Mouse (Mus musculus): ENCODE data around the gene Sumo3. TPM values are rescaled to one million over a fixed set of nuclear protein-coding genes. Genes with fewer than 3 reads are reported as not detected.
A peak's percentile ranks its signal among the peaks of the same experiment; 100 is the strongest.

Sumo3 gene
- polyA plus RNA-seq, 1 experiment from 2014 or later: 420 TPM

DNA sequence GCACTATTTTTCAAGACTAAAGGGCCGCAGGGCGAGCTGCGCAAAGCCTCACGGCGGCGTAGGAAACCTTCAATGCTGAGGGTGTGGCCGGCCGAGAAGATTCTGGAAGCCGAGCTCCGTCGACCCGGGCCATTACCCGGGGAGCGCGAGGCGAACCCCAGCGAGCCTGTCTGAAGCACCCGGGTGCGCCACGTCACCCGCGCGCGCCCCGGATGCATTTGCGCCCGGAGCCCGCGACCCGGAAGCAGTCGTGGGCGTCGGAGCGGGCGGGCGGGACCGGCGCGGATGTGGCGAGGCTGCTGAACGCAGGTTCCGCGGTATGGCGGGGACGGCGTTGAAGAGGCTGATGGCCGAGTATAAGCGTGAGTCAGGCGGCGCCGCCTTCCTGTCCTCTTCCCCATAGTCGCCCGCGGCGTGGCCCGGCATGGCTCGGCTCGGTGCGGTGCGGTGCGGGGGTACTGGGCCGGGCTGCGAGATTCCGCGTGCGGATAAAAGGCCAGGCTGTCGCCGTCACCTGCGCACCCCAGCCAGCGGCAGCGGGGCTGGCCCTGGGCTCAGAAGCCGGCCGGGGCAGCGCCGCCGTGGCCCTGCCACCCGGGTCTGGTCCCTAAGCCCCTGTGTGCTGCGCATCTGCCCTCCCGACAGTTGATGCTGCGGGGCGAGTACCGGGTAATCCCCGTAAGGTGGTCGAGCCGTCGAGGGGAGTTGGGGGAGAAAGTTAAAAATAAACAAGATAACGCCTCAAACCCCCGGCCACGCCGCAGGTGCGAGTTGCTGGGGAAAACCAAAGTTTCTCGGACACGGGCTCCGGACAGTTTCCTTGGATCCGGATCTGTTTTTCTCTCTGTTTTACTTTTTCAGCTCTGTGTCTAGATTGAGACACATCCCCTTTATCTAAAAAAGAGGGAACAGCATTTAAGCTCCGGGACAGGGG is 16.4 kb downstream of the Sumo3 start, which contains the start of gene Ube2g2:
TSS of gene Ube2g2 (plus strand) at position 221 of the 934 bp plus-strand sequence.
- DNase-seq (ENCODE audit: low spot score): peak; percentile 93
- Histone ChIP-seq H3K27ac (peak within 1 kb of the TSS; percentile 93), H3K36me3 (peaks cover 39% of the 10 kb centered on the region), H3K4me1 (peaks cover 23% of the 10 kb centered on the region), H3K9me3 (replicated peaks) (no peaks in the 10 kb centered on the region), H3K27me3 (ENCODE audit: low read depth, poor library complexity, severe bottlenecking) (no peaks in the 10 kb centered on the region), H3K4me3 (peak within 1 kb of the TSS; percentile 93)
- WGBS: under 1% methylated on average over 96 of the region's 96 CpGs

DNA sequence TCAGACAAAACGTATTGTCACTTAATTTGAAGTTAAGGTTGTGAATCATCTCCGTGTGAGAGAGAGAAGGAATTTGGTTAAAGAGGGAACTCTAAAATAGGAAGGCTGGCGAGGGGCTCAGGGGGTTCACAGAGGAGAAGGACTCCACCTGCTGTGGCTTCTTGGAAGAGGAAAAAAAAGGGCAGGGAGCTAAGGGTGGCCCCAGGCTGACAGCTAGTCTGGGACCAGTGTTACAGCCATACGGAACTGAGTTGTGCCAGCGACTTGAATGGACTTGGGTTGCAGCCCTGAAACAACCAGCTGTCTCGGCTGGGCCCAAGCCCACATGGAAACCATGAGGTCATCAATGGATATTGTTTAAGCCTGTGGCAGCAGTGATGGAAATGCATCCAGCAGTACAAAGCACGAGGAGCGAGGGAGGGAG is 17.2 kb downstream of the Sumo3 start:
- Histone ChIP-seq H3K9me3 (replicated peaks) (no peaks in the 10 kb centered on the region), H3K36me3 (peaks cover 31% of the 10 kb centered on the region), H3K4me3 (peak overlapping the region; percentile 93), H3K27ac (peak overlapping the region; percentile 93; the same call in 1 of the 2 replicates), H3K4me1 (peaks cover 23% of the 10 kb centered on the region), H3K27me3 (ENCODE audit: low read depth, poor library complexity, severe bottlenecking) (no peaks in the 10 kb centered on the region)
- DNase-seq (ENCODE audit: low spot score): peak; percentile 40
- WGBS: 19% methylated on average over 8 of the region's 8 CpGs

DNA sequence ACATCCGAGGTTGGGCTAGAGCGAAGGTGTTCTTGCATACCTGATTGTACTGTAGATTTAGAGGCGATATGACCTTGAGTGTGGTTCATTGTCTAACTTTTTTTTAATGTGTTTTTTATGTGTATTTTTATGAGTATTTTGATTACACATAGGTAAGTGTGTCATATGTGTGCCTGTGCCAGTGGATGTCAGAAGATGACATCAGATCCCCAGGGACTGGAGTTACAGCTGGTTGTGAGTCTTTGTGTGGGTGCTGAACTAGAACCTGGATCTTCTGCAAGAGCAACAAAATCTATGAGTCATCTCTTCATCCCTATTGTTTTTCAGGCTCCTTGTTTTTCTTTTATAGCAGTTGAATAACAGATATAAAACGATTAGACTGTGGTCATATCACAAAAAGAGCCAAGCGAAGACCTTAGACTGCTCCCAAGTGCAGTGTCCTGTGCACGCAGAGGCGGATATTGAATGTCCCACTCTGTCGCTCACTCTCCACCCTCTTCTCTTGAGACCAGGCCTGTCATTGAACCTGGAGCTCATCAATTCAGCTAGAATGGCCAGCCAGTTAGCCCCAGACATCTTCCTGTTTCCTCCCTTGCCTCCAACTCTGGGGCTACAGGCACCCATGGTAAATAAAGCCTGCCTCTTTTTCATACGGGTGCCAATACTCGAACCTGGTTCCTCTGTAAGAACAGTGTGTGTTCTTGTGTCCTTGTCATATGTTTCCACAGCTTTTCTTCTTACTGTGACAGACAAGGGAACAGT is 17.9 kb downstream of the Sumo3 start:
- WGBS: 92% methylated on average over 10 of the region's 10 CpGs
- no peak for DNase-seq (ENCODE audit: low spot score)
- H3K27ac ChIP-seq: no peak overlapping the region
- peak overlapping the region; percentile 93 for H3K4me3 ChIP-seq
- no peaks in the 10 kb centered on the region for H3K27me3 ChIP-seq (ENCODE audit: low read depth, poor library complexity, severe bottlenecking)
- peaks cover 23% of the 10 kb centered on the region for H3K4me1 ChIP-seq
- H3K36me3 ChIP-seq: peaks cover 27% of the 10 kb centered on the region
- no peaks in the 10 kb centered on the region for H3K9me3 ChIP-seq (replicated peaks)

DNA sequence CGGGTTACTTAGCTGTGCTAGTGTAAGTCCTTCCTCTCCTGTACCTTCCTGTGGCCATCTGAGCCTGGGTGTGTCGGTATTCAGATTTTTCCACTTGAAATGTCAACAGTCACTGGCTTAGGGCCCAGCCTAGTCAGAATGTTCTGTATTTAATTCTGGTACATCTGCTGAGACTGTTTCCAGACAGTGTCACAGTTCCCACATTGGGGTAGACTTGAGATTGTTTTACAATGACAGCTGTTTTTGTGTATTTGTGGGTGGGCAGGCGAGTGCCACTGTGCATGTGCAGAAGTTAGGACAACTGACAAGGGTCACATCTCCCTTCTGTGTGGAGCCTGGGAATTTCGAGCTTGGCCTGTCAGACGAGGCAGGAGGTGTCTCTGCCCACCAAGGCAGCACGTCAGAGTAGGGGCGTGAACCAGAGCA is 18.7 kb downstream of the Sumo3 start:
- WGBS: 84% methylated on average over 7 of the region's 7 CpGs
- peaks cover 25% of the 10 kb centered on the region for H3K36me3 ChIP-seq
- H3K27ac ChIP-seq: no peak overlapping the region
- H3K4me1 ChIP-seq: peaks cover 23% of the 10 kb centered on the region
- DNase-seq (ENCODE audit: low spot score): no peak
- no peaks in the 10 kb centered on the region for H3K9me3 ChIP-seq (replicated peaks)
- H3K4me3 ChIP-seq: no peak overlapping the region
- H3K27me3 ChIP-seq (ENCODE audit: low read depth, poor library complexity, severe bottlenecking): no peaks in the 10 kb centered on the region

DNA sequence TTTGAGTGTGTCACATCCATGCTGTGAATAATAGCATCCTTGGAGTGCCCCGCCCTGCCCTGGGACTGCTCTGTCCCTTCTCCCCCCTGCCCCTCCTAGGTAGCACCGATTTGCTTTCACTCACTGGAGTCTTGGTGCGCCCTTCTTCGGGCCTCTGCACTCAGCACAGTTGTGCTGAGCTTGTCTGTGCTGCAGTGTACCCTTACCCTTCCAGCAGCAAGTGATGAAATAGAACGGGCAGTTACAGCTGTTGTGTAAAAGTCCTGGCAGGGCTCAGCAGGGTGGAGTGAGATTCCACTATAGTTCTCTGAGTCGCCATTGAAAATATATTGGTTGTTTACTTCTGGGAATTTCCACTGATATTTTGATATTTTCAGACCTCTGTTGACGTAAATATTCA is 20.1 kb downstream of the Sumo3 start:
- peaks cover 29% of the 10 kb centered on the region for H3K36me3 ChIP-seq
- H3K9me3 ChIP-seq (replicated peaks): no peaks in the 10 kb centered on the region
- H3K4me1 ChIP-seq: peaks cover 23% of the 10 kb centered on the region
- H3K4me3 ChIP-seq: no peak overlapping the region
- H3K27me3 ChIP-seq (ENCODE audit: low read depth, poor library complexity, severe bottlenecking): no peaks in the 10 kb centered on the region
- no peak for DNase-seq (ENCODE audit: low spot score)
- 94% methylated on average over 7 of the region's 7 CpGs for WGBS
- H3K27ac ChIP-seq: no peak overlapping the region

DNA sequence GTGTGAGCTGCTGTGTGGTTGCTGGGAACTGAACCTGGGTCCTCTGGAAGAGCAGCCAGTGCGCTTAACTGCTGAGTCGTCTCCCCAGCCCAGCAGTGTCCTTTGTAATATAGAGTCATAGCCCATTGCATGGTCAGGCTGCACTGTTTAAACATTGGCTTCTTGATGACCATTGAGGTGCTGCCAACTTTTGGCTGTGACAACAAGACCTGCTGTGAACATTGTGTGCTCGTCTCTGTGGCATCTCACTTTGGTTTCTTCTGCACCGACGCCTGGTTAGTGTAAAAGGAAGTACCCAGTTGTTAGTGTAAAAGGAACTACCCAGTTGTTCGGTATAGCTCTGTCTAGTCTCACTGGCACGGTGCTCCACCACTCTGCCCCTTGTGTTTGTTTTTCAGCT is 20.7 kb downstream of the Sumo3 start:
- H3K27me3 ChIP-seq (ENCODE audit: low read depth, poor library complexity, severe bottlenecking): no peaks in the 10 kb centered on the region
- no peak overlapping the region for H3K27ac ChIP-seq
- H3K9me3 ChIP-seq (replicated peaks): no peaks in the 10 kb centered on the region
- WGBS: 86% methylated on average over 7 of the region's 7 CpGs
- no peak overlapping the region for H3K4me3 ChIP-seq
- peaks cover 23% of the 10 kb centered on the region for H3K4me1 ChIP-seq
- peaks cover 34% of the 10 kb centered on the region for H3K36me3 ChIP-seq
- no peak for DNase-seq (ENCODE audit: low spot score)

DNA sequence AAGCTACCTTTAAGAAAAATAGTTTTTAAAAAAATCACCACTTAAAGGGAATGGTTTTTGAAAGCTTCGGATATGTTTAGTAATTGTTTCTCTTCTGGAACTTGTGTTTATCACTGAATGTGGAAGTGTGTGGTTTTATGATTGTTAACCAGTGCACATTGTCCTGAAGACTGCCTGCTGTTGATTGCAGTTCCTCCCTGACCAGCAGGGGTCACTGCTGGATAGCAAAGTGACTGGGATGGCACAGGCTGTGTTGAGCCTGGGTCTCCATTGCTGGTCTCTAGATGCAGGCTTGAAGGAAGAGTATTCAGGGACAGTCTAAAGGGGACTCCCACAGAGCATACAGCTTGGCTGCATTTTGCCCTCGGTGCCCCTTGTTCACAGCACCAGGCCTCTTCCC is 21.6 kb downstream of the Sumo3 start:
- Histone ChIP-seq H3K27me3 (ENCODE audit: low read depth, poor library complexity, severe bottlenecking) (no peaks in the 10 kb centered on the region), H3K4me1 (peaks cover 20% of the 10 kb centered on the region), H3K27ac (no peak overlapping the region), H3K4me3 (no peak overlapping the region), H3K9me3 (replicated peaks) (no peaks in the 10 kb centered on the region), H3K36me3 (peaks cover 41% of the 10 kb centered on the region)
- whole genome bisulfite sequencing: 56% methylated on average over 2 of the region's 2 CpGs
- peak; percentile 86 for DNase-seq (ENCODE audit: low spot score)

DNA sequence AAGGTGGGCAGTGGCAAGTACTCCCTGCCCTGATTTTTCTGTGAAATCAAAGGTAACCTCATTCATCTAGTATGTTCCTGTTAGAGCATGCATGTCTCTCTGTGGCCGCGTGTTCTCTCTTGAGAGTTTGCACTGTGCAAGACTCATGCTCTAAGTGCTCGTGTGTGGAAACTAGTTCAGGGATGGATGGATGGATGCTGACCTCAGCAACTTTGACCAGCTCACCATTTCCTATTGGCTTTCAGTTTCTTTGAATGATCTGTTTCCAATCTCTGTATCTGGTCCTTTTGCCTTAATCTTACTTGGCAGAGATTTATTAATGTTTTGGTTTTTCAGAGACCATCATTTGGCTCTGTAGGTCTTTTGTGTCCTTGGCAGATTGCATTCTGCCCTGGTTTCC is 23.3 kb downstream of the Sumo3 start:
- 88% methylated on average over 3 of the region's 3 CpGs for WGBS
- peaks cover 55% of the 10 kb centered on the region for H3K36me3 ChIP-seq

DNA sequence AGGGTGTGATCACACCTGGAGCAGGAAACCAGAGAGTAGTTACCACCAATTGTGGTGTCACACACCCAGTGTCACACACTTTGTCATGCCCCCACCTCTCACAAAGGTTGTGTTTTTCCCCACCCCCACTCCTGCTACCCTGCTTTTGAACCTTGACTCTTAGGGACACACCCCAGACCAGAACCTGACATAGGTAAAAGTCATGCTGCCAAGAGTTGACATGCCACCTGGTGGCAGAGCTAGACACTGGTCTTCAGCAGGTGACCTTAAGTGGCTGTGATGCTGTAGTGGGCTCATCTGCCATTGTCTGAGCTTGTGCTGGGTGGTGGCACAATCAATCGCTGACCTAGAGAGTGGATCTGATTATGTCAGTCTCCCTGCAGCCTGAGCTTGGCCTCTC is 24.1 kb downstream of the Sumo3 start:
- Histone ChIP-seq H3K36me3 (peaks cover 56% of the 10 kb centered on the region), H3K27ac (no peak overlapping the region), H3K4me3 (no peak overlapping the region), H3K9me3 (replicated peaks) (no peaks in the 10 kb centered on the region), H3K4me1 (no peaks in the 10 kb centered on the region), H3K27me3 (ENCODE audit: low read depth, poor library complexity, severe bottlenecking) (no peaks in the 10 kb centered on the region)
- WGBS: 93% methylated on average over 1 of the region's 1 CpGs
- no peak for DNase-seq (ENCODE audit: low spot score)

More for the DNA sequence above, 23.3 kb downstream of the Sumo3 start:
- no peak overlapping the region for H3K4me3 ChIP-seq
- H3K4me1 ChIP-seq: peaks cover 7% of the 10 kb centered on the region
- no peaks in the 10 kb centered on the region for H3K9me3 ChIP-seq (replicated peaks)
- H3K27me3 ChIP-seq (ENCODE audit: low read depth, poor library complexity, severe bottlenecking): no peaks in the 10 kb centered on the region
- DNase-seq (ENCODE audit: low spot score): no peak
- H3K27ac ChIP-seq: no peak overlapping the region

DNA sequence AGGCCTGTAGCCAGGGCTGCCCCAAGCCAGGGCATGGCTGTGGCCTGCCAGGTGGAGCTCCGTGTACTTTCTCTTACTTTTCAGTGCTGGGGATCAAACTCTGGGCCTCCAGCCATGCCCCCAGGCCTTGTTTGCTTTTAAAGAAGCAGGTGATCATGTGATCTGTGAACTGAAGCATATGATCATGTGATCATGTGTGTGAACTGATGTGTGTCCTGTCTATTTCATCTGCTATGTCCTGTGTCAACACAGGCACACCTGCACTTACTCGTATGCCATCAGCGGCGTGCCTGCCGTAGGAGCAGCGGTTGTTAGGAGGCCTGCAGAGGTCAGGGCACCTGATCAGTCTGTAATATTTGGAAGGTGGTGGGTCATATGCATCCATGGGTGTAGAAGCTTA is 28.1 kb downstream of the Sumo3 start:
- H3K36me3 ChIP-seq: peaks cover 83% of the 10 kb centered on the region
- H3K4me1 ChIP-seq: no peaks in the 10 kb centered on the region
- H3K9me3 ChIP-seq (replicated peaks): no peaks in the 10 kb centered on the region
- no peak overlapping the region for H3K27ac ChIP-seq
- no peaks in the 10 kb centered on the region for H3K27me3 ChIP-seq (ENCODE audit: low read depth, poor library complexity, severe bottlenecking)
- H3K4me3 ChIP-seq: no peak overlapping the region
- no peak for DNase-seq (ENCODE audit: low spot score)
- WGBS: 94% methylated on average over 6 of the region's 6 CpGs

DNA sequence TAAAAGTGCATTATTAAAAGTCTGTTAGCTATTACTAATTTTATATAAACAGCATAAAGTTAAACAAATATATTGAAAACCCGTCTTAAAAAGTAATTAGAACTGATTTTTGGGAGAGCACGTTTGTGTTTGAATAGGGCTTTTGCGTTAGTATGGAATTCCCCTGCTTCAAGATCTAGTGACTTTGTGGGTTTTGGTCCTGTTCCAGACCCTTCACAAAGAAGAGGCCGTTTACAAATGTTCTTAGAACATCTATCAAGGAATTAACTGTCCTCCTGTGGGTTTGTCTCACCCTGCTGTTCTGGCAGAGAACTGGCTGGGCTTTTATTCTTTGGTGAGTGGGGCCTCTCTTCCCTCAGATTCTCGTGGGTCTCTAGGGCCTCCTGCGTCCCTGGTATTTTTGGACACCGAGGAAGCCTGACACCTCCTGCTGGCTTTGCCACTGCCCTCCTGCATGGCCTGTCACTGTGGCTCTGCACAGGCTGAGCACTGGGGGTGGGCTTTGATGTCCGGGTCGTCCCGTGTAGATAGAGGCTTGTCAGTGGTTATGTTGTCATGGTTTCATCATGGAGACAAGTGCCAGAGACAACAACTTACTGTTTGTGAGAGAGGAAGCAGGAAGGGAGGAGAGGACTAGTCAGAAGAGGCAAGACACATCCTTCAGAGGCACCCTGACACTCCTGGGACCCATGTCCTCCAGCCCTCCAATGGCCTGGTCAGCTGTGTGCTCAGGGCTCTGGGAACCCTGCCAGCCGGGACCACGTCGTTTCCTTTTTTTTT is 28.7 kb downstream of the Sumo3 start:
- H3K27me3 ChIP-seq (ENCODE audit: low read depth, poor library complexity, severe bottlenecking): no peaks in the 10 kb centered on the region
- no peak for DNase-seq (ENCODE audit: low spot score)
- H3K36me3 ChIP-seq: peaks cover 90% of the 10 kb centered on the region
- no peak overlapping the region for H3K27ac ChIP-seq
- no peaks in the 10 kb centered on the region for H3K4me1 ChIP-seq
- no peaks in the 10 kb centered on the region for H3K9me3 ChIP-seq (replicated peaks)
- 89% methylated on average over 13 of the region's 13 CpGs for WGBS
- H3K4me3 ChIP-seq: no peak overlapping the region

DNA sequence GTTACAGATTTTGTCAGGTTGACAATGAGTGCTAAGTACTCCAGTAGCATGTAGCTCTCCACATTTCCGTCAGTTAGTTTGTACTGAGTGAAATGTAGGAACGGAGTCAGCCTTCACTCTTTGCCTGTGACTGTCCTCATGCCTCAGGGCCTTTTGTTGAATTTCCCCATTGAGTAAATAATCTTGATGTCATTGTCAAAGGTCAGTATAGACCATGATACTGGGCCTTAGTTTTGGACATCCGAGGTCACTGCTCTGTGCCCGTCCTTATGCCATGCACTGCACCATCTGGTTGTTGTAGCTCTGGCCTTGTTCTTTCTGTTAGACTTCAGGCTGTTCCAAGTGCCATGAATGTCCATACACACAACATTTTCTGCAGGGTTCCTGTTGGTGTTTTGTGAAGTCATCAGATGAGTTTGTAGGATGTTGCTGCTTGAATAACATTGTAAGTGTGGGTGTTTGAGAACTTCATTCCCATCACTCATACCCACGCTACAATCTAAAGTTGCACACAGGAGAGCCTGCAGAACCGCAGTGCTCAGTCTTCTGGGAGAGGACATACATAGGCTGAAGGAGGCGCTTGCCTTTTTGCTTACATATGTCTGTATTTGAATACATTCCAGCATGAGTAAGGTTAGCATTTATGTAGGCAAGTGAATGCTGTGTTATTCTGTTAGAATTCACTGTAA is 30.5 kb downstream of the Sumo3 start:
- no peaks in the 10 kb centered on the region for H3K4me1 ChIP-seq
- no peak overlapping the region for H3K4me3 ChIP-seq
- H3K27me3 ChIP-seq (ENCODE audit: low read depth, poor library complexity, severe bottlenecking): no peaks in the 10 kb centered on the region
- 94% methylated on average over 7 of the region's 7 CpGs for WGBS
- H3K36me3 ChIP-seq: peaks cover 96% of the 10 kb centered on the region
- no peak for DNase-seq (ENCODE audit: low spot score)
- no peaks in the 10 kb centered on the region for H3K9me3 ChIP-seq (replicated peaks)
- H3K27ac ChIP-seq: no peak overlapping the region
